Mouse (Mus musculus): Measurements from ENCODE around the gene Ncf2.

The Ncf2 gene

GRCm38 (mm10) chr1:152796683-152797263, 3.2 kb upstream of the Ncf2 start:
- DNase-seq (ENCODE audit: low spot score in 2 of 2): no peak

GRCm38 (mm10) chr1:152798125-152798524, 1.9 kb upstream of the Ncf2 start:
- no peak for DNase-seq (ENCODE audit: low spot score in 2 of 2)

GRCm38 (mm10) chr1:152800633-152801176, 711 bp downstream of the Ncf2 start:
- no peak for DNase-seq (ENCODE audit: low spot score in 2 of 2)

- no peak for DNase-seq (ENCODE audit: low spot score in 2 of 2)
Observed at GRCm38 (mm10) chr1:152804907-152805306, 4.9 kb downstream of the Ncf2 start.

GRCm38 (mm10) chr1:152807619-152808391, 7.8 kb downstream of the Ncf2 start:
- no peak for DNase-seq (ENCODE audit: low spot score in 2 of 2)

GRCm38 (mm10) chr1:152808392-152808680, 8.3 kb downstream of the Ncf2 start:
- DNase-seq (ENCODE audit: low spot score in 2 of 2): no peak

GRCm38 (mm10) chr1:152809541-152810252, 9.7 kb downstream of the Ncf2 start:
- no peak for DNase-seq (ENCODE audit: low spot score in 2 of 2)

- no peak for DNase-seq (ENCODE audit: low spot score in 2 of 2)
Observed at GRCm38 (mm10) chr1:152810533-152811439, 10.8 kb downstream of the Ncf2 start.

- no peak for DNase-seq (ENCODE audit: low spot score in 2 of 2)
Observed at GRCm38 (mm10) chr1:152815265-152815701, 15.3 kb downstream of the Ncf2 start.

GRCm38 (mm10) chr1:152817027-152817769, 17.2 kb downstream of the Ncf2 start:
- DNase-seq (ENCODE audit: low spot score in 2 of 2): no peak

- no peak for DNase-seq (ENCODE audit: low spot score in 2 of 2)
Observed at GRCm38 (mm10) chr1:152817794-152818193, 17.8 kb downstream of the Ncf2 start.

- DNase-seq (ENCODE audit: low spot score in 2 of 2): no peak
Observed at GRCm38 (mm10) chr1:152819558-152819957, 19.6 kb downstream of the Ncf2 start.

- DNase-seq (ENCODE audit: low spot score in 2 of 2): no peak
Observed at GRCm38 (mm10) chr1:152820911-152821695, 21.1 kb downstream of the Ncf2 start.

GRCm38 (mm10) chr1:152821746-152822145, 21.8 kb downstream of the Ncf2 start:
- DNase-seq (ENCODE audit: low spot score in 2 of 2): no peak

GRCm38 (mm10) chr1:152824206-152824605, 24.2 kb downstream of the Ncf2 start:
- DNase-seq (ENCODE audit: low spot score in 2 of 2): no peak

- no peak for DNase-seq (ENCODE audit: low spot score in 2 of 2)
Observed at GRCm38 (mm10) chr1:152826446-152826845, 26.5 kb downstream of the Ncf2 start.

- DNase-seq (ENCODE audit: low spot score in 2 of 2): no peak
Observed at GRCm38 (mm10) chr1:152828168-152828567, 28.2 kb downstream of the Ncf2 start.

GRCm38 (mm10) chr1:152828637-152829355, 28.8 kb downstream of the Ncf2 start:
- DNase-seq (ENCODE audit: low spot score in 2 of 2): no peak

- no peak for DNase-seq (ENCODE audit: low spot score in 2 of 2)
Observed at GRCm38 (mm10) chr1:152830054-152830453, 30.1 kb downstream of the Ncf2 start.
